Mouse (Mus musculus) midbrain, embryonic 14.5 days (tissue): ENCODE data around the gene Fut8. TPM values are rescaled to one million over a fixed set of nuclear protein-coding genes. Genes with fewer than 3 reads are reported as not detected.
"Not testable (repeated sequence)": the region's sequence is repeated elsewhere in the genome, so short reads cannot be mapped to it uniquely, and the experiment has no call there.

ENCODE experiments used
- ATAC-seq: fragments of 200-750 bp; cut with Nextera tagmentation; 2 replicates; pipeline ENCODE4 v1.8.0; 2017; ENCODE audit warnings: moderate number of reproducible peaks, moderate library complexity; ENCODE audit not compliant: low FRiP score, low TSS enrichment
- DNase-seq: peaks from one replicate; pipeline ENCODE4 v3.0.0-alpha.2; 2015
- H3K27ac ChIP-seq: fragments of 300-500 bp; sonication (generic); replicated peaks from 2 replicates; pipeline ENCODE4 v1.5.1; 2014; ENCODE audit warnings: mild to moderate bottlenecking, low read depth, low read length, moderate library complexity
- H3K27me3 ChIP-seq: fragments of 300-500 bp; sonication (generic); 2 replicates; pipeline ENCODE4 v1.6.1; 2014; ENCODE audit warnings: low read length, control low read depth, mixed read lengths; ENCODE audit not compliant: control insufficient read depth, insufficient read depth
- H3K36me3 ChIP-seq: fragments of 300-500 bp; sonication (generic); 2 replicates; pipeline ENCODE4 v1.6.1; 2014; ENCODE audit warnings: low read length, control low read depth; ENCODE audit not compliant: control insufficient read depth, insufficient read depth
- H3K4me1 ChIP-seq: fragments of 300-500 bp; sonication (generic); 2 replicates; pipeline ENCODE4 v1.6.1; 2014; ENCODE audit warnings: mild to moderate bottlenecking, antibody characterized with exemption, low read length, control low read depth; ENCODE audit not compliant: control insufficient read depth, insufficient read depth
- H3K4me2 ChIP-seq: fragments of 300-500 bp; sonication (generic); 2 replicates; pipeline ENCODE4 v1.6.1; 2014; ENCODE audit warnings: mild to moderate bottlenecking, low read length, moderate library complexity
- H3K4me3 ChIP-seq: fragments of 300-500 bp; sonication (generic); replicated peaks from 2 replicates; pipeline ENCODE4 v1.5.1; 2014; ENCODE audit warnings: low read depth, low read length
- H3K9ac ChIP-seq: fragments of 300-500 bp; sonication (generic); replicated peaks from 2 replicates; pipeline ENCODE4 v1.6.1; 2014; ENCODE audit warnings: mild to moderate bottlenecking, low read length, moderate library complexity
- H3K9me3 ChIP-seq: fragments of 300-500 bp; sonication (generic); 2 replicates; pipeline ENCODE4 v1.6.1; 2016; ENCODE audit warnings: low read length, control low read depth, mixed read lengths; ENCODE audit not compliant: control insufficient read depth
- WGBS: fragments of 180-500 bp; shearing (Covaris S2); extraction: QIAGEN DNeasy Blood & Tissue Kit; methylation state at CpG from one replicate; pipeline ENCODE4 v1.1.7; 2014; 5-methylcytosine and 5-hydroxymethylcytosine counted together
- polyA plus RNA-seq: library from polyadenylated mRNA; unstranded; fragments of >200 nt; fragmentation: Nextera tagmentation; extraction: Ambion mirVana; gene quantifications from 2 replicates; pipeline ENCODE4 v1.2.1, GENCODE M21; 2014

Fut8 gene
- polyA plus RNA-seq, 1 experiment from 2014 or later: 69.4 TPM

DNA sequence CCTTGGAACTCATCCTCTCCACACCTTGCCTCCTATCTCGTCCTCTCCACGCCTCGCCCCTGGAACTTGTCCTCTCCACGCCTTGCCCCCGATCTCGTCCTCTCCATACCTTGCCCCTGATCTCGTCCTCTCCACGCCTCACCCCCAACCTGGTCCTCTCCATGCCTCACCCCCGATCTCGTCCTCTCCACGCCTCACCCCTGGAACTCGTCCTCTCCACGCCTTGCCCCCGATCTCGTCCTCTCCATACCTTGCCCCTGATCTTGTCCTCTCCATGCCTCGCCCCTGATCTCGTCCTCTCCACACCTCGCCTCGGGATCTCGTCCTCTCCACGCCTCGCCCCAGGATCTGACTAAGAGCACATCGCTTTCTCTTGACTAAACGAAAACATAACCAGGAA, 269.8 kb downstream of the Fut8 start:
- WGBS: 93% methylated on average over 24 of the region's 24 CpGs
- Histone ChIP-seq H3K4me2 (no peak overlapping the region), H3K27me3 (no peaks in the 10 kb centered on the region), H3K9ac (no peak overlapping the region), H3K9me3 (no peaks in the 10 kb centered on the region), H3K4me3 (no peak overlapping the region), H3K36me3 (no peaks in the 10 kb centered on the region), H3K4me1 (no peaks in the 10 kb centered on the region), H3K27ac (no peak overlapping the region)
- no peak for DNase-seq
- ATAC-seq: no peak

- Histone ChIP-seq H3K4me3 (no peak overlapping the region), H3K27me3 (no peaks in the 10 kb centered on the region), H3K27ac (no peak overlapping the region), H3K9me3 (no peaks in the 10 kb centered on the region), H3K4me2 (no peak overlapping the region), H3K4me1 (no peaks in the 10 kb centered on the region), H3K36me3 (no peaks in the 10 kb centered on the region), H3K9ac (no peak overlapping the region)
- WGBS: 84% methylated on average over 7 of the region's 7 CpGs
- no peak for DNase-seq
- ATAC-seq: no peak
Measured at GRCm38 (mm10) chr12:77510758-77511157, 272.8 kb downstream of the Fut8 start.

DNA sequence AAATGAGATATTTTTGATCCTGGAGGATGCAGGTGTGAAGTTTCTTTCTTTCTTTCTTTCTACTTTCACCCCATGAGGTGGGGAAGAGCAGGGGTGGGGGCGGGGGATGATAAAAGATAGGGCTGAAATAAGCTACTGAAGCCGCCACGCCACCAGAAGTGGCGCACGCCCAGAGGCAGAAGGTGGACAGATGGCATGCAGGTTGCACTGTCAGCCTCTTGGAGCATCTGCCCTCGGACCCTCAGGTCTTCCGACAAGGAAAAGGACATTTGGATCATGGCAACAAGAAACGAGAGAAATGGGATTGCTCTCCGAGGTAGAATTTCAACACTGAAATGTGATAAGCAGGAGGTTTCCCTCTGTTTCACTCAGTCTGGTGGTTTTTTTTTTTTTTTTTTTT, 273.3 kb downstream of the Fut8 start:
- 91% methylated on average over 9 of the region's 9 CpGs for WGBS
- no peaks in the 10 kb centered on the region for H3K27me3 ChIP-seq
- DNase-seq (no peak), ATAC-seq (no peak)
- H3K4me2 ChIP-seq: no peak overlapping the region
- no peaks in the 10 kb centered on the region for H3K36me3 ChIP-seq
- no peaks in the 10 kb centered on the region for H3K9me3 ChIP-seq
- H3K9ac ChIP-seq: no peak overlapping the region
- no peak overlapping the region for H3K27ac ChIP-seq
- H3K4me3 ChIP-seq: no peak overlapping the region
- H3K4me1 ChIP-seq: no peaks in the 10 kb centered on the region

DNA sequence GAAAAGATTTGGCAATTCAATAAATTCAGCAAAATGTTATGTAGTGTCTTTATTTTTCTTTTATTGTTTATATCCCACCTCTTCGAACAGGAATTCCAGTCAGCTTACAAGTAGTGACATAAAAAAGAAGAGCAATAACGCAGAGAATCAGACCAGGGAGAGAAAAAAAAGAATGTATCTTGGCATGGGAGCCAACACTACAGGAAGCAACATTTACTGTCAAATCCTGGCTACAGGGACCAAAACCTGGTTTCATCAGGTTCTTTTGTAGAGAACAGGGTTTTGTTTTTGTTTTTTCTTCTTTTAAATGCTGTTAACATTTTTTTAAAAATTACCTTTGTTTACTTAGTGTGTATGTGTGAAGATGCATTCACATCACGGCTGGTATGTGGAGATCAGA, 273.7 kb downstream of the Fut8 start:
- ATAC-seq (no peak), DNase-seq (no peak)
- H3K27ac ChIP-seq: no peak overlapping the region
- H3K36me3 ChIP-seq: no peaks in the 10 kb centered on the region
- H3K27me3 ChIP-seq: no peaks in the 10 kb centered on the region
- no peaks in the 10 kb centered on the region for H3K4me1 ChIP-seq
- H3K9me3 ChIP-seq: no peaks in the 10 kb centered on the region
- H3K4me3 ChIP-seq: no peak overlapping the region
- no peak overlapping the region for H3K9ac ChIP-seq
- no peak overlapping the region for H3K4me2 ChIP-seq
- 94% methylated on average over 3 of the region's 3 CpGs for WGBS

DNA sequence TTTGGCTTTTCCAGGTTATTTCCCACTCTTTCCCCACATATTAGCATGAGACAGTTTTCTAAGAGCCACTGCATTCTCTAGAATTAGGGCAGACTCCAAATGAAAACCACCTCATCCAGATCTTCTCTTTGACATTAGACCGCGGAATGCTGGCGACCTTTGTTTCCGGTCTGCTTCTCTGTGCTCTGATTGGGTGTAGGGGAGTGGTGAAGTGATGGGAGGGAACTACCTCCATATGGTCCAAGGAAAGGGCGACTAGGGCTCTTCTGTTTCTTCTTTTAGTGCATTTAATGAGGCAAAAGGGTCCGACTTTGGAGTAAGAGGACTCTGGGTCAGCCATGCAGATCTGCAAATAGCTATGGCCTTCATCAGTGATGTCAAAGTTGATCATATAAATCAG, 278.9 kb downstream of the Fut8 start:
- Histone ChIP-seq H3K4me1 (no peaks in the 10 kb centered on the region), H3K9me3 (no peaks in the 10 kb centered on the region), H3K4me2 (no peak overlapping the region), H3K36me3 (no peaks in the 10 kb centered on the region), H3K27ac (no peak overlapping the region), H3K9ac (no peak overlapping the region), H3K27me3 (no peaks in the 10 kb centered on the region), H3K4me3 (no peak overlapping the region)
- WGBS: 85% methylated on average over 6 of the region's 6 CpGs
- no peak for ATAC-seq
- DNase-seq: no peak

DNA sequence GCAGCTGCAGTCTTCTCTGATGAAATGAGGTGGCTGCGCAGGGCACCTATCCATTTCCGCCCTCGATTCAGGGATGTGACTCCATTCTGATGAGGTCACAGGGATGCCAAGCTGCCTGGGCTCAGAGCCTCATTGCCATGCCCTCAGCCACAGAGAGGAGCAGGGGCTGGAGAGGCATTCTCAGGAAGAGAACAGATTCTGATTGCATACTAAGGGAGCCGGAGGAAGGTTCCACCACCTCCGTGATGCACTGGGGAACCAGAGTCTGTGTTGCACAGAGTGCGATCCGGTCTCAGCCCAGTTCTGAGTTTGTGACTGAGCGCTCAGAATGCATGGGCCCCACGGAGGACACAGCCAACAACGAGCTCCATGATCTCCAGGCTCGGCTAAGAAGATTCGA, 279.8 kb downstream of the Fut8 start:
- 85% methylated on average over 12 of the region's 12 CpGs for WGBS

DNA sequence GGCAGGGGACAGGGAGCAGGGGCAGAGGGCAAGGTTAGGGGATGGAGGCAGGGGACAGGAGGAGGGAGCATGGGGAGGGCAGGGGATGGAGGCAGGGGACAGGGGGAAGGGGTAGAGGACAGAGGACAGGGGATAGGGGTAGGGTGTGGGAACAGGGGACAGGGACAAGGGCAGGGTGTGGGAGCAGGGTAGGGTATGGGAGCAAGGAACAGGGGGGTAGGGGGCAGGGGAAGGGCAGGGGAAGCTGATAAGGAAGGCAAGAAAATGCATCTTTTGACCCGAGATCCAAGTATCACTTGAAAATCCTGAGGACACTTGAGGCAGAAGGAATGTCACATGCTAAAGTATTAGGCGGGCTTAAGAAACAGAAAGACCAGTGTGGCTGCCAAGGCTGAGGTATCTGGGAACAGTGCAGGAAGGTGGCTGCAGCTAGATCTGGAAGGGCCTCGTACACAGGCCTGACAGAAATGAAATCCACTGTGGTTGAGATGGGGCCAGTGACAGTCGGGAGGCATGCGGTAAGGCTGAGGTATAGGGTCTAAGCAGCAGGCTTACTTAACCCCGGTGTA, 281.7 kb downstream of the Fut8 start:
- no peak for ATAC-seq
- H3K27me3 ChIP-seq: no peaks in the 10 kb centered on the region
- no peak overlapping the region for H3K4me2 ChIP-seq
- no peaks in the 10 kb centered on the region for H3K9me3 ChIP-seq
- H3K9ac ChIP-seq: no peak overlapping the region
- no peak overlapping the region for H3K27ac ChIP-seq
- H3K4me3 ChIP-seq: no peak overlapping the region
- no peaks in the 10 kb centered on the region for H3K4me1 ChIP-seq
- H3K36me3 ChIP-seq: no peaks in the 10 kb centered on the region
- DNase-seq: no peak
- 83% methylated on average over 6 of the region's 6 CpGs for WGBS

More for the DNA sequence above, 279.8 kb downstream of the Fut8 start:
- Histone ChIP-seq H3K4me2 (no peak overlapping the region), H3K4me1 (no peaks in the 10 kb centered on the region), H3K9me3 (no peaks in the 10 kb centered on the region), H3K4me3 (no peak overlapping the region), H3K9ac (no peak overlapping the region), H3K36me3 (no peaks in the 10 kb centered on the region), H3K27me3 (no peaks in the 10 kb centered on the region), H3K27ac (no peak overlapping the region)
- ATAC-seq (no peak), DNase-seq (no peak)

GRCm38 (mm10) chr12:77524014-77524413, 286.1 kb downstream of the Fut8 start:
- not testable (repeated sequence) for DNase-seq, H3K4me2 ChIP-seq, H3K27ac ChIP-seq, H3K9me3 ChIP-seq, H3K4me1 ChIP-seq, H3K36me3 ChIP-seq, ATAC-seq, H3K9ac ChIP-seq, H3K4me3 ChIP-seq, H3K27me3 ChIP-seq
- WGBS: 74% methylated on average over 4 of the region's 4 CpGs
